Mouse (Mus musculus) intestine, embryonic 16.5 days (tissue): ENCODE measurements around the gene Myl6b. TPM values are rescaled to one million over a fixed set of nuclear protein-coding genes. Genes with fewer than 3 reads are reported as not detected.

Source experiments
- ATAC-seq: fragments of 200-750 bp; cut with Nextera tagmentation; 2 replicates; pipeline ENCODE4 v1.8.0; 2017; ENCODE audit warnings: moderate TSS enrichment, moderate library complexity
- H3K27ac ChIP-seq: fragments of 300-500 bp; sonication (generic); 2 replicates; pipeline ENCODE4 v1.5.1; 2014; ENCODE audit warnings: mild to moderate bottlenecking, low read length
- H3K27me3 ChIP-seq: fragments of 300-500 bp; sonication (generic); replicated peaks from 2 replicates; pipeline ENCODE4 v1.6.1; 2014; ENCODE audit warnings: low read length, control low read depth, mixed read lengths; ENCODE audit not compliant: control insufficient read depth, insufficient read depth
- H3K36me3 ChIP-seq: fragments of 300-500 bp; sonication (generic); 2 replicates; pipeline ENCODE4 v1.6.1; 2014; ENCODE audit warnings: low read length, control low read depth; ENCODE audit not compliant: control insufficient read depth, insufficient read depth
- H3K4me1 ChIP-seq: fragments of 300-500 bp; sonication (generic); 2 replicates; pipeline ENCODE4 v1.6.1; 2014; ENCODE audit warnings: low read length, control low read depth, mixed read lengths; ENCODE audit not compliant: control insufficient read depth, insufficient read depth
- H3K4me2 ChIP-seq: fragments of 300-500 bp; sonication (generic); 2 replicates; pipeline ENCODE4 v1.6.1; 2014; ENCODE audit warnings: low read depth, low read length, control low read depth
- H3K4me3 ChIP-seq: fragments of 300-500 bp; sonication (generic); 2 replicates; pipeline ENCODE4 v1.5.1; 2014; ENCODE audit warnings: mild to moderate bottlenecking, low read length
- H3K9ac ChIP-seq: fragments of 300-500 bp; sonication (generic); 2 replicates; pipeline ENCODE4 v1.6.1; 2014; ENCODE audit warnings: low read depth, low read length
- H3K9me3 ChIP-seq: fragments of 300-500 bp; sonication (generic); 2 replicates; pipeline ENCODE4 v1.6.1; 2016; ENCODE audit warnings: low read length, control low read depth; ENCODE audit not compliant: control insufficient read depth
- WGBS: fragments of 180-500 bp; shearing (Covaris S2); extraction: QIAGEN DNeasy Blood & Tissue Kit; methylation state at CpG from one replicate; pipeline ENCODE4 v1.1.7; 2014; 5-methylcytosine and 5-hydroxymethylcytosine counted together
- polyA plus RNA-seq: library from polyadenylated mRNA; unstranded; fragments of >200 nt; fragmentation: Nextera tagmentation; extraction: Ambion mirVana; gene quantifications from 2 replicates; pipeline ENCODE4 v1.2.1, GENCODE M21; 2015

Myl6b gene
- polyA plus RNA-seq, result 2.8 TPM in 2 replicates

GRCm38 (mm10) chr10:128498590-128498989 is at the start of gene Myl6b:
Myl6b (minus strand) TSS chr10:128498685.
- Histone ChIP-seq H3K4me1 (peaks cover 14% of the 10 kb centered on the region), H3K4me2 (peak within 1 kb of the TSS; percentile 75), H3K9me3 (no peaks in the 10 kb centered on the region), H3K36me3 (no peaks in the 10 kb centered on the region), H3K9ac (peak within 1 kb of the TSS; percentile 73), H3K4me3 (peak within 1 kb of the TSS; percentile 61), H3K27ac (peak within 1 kb of the TSS; percentile 87), H3K27me3 (no peaks in the 10 kb centered on the region)
- under 1% methylated on average over 27 of the region's 27 CpGs for WGBS
- ATAC-seq, result peak; percentile 89

- peak within 1 kb of the TSS; percentile 95 for H3K27ac ChIP-seq
- ATAC-seq, result peak; percentile 90
- H3K4me2 ChIP-seq, result peak within 1 kb of the TSS; percentile 75
- H3K9me3 ChIP-seq, result no peaks in the 10 kb centered on the region
- peak within 1 kb of the TSS; percentile 84 for H3K9ac ChIP-seq
- H3K4me1 ChIP-seq, result 0 out of 2 replicates have a peak, but pooled peaks cover 4% of the 10 kb centered on the region
- 0% methylated on average over 48 of the region's 50 CpGs for WGBS
- peak within 1 kb of the TSS; percentile 72 for H3K4me3 ChIP-seq
- H3K36me3 ChIP-seq, result peaks cover 15% of the 10 kb centered on the region
- no peaks in the 10 kb centered on the region for H3K27me3 ChIP-seq
Measured at GRCm38 (mm10) chr10:128547361-128548032, 49.0 kb upstream of the Myl6b start, which contains the start of gene Zc3h10. Zc3h10 (minus strand) TSS chr10:128547774.

- Histone ChIP-seq H3K9me3 (no peaks in the 10 kb centered on the region), H3K9ac (peak overlapping the region; percentile 77), H3K27me3 (no peaks in the 10 kb centered on the region), H3K4me1 (0 out of 2 replicates have a peak, but pooled peaks cover 4% of the 10 kb centered on the region), H3K4me3 (peak overlapping the region; percentile 72), H3K4me2 (peak overlapping the region; percentile 75), H3K27ac (peak overlapping the region; percentile 92), H3K36me3 (peaks cover 15% of the 10 kb centered on the region)
- WGBS, result 19% methylated on average over 7 of the region's 7 CpGs
- ATAC-seq, result no peak
Measured at GRCm38 (mm10) chr10:128546787-128547186, 48.3 kb upstream of the Myl6b start.

DNA sequence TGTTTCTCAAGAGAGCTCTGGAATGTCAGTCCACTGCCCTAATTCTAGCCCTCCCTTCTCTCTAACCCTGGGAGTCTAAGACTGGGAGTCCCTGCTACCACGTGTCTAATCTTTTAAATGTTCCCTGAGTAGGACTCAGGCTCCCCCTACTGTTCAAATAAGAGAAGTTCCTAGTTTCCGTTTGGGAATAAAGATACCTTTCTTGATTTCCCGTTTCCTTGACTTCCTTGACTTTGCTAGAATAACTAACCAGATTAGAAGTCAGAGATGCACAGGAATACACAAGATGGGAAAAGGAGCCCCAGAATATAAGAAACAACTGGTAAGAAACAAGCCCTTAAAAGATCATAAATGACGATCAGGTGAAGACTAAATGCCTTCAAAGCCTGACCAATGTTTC is 47.9 kb upstream of the Myl6b start:
- ATAC-seq, result no peak
- no peaks in the 10 kb centered on the region for H3K9me3 ChIP-seq
- 8% methylated on average over 4 of the region's 4 CpGs for WGBS
- peak overlapping the region; percentile 72 for H3K4me3 ChIP-seq
- H3K27me3 ChIP-seq, result no peaks in the 10 kb centered on the region
- peaks cover 15% of the 10 kb centered on the region for H3K36me3 ChIP-seq
- H3K4me2 ChIP-seq, result peak overlapping the region; percentile 75
- 0 out of 2 replicates have a peak, but pooled peaks cover 4% of the 10 kb centered on the region for H3K4me1 ChIP-seq
- H3K9ac ChIP-seq, result peak overlapping the region; percentile 77
- H3K27ac ChIP-seq, result peak overlapping the region; percentile 92

- H3K27ac ChIP-seq, result no peak overlapping the region
- H3K4me3 ChIP-seq, result no peak overlapping the region
Measured at GRCm38 (mm10) chr10:128545570-128545898, 47.0 kb upstream of the Myl6b start.

GRCm38 (mm10) chr10:128544674-128545569 is 46.4 kb upstream of the Myl6b start:
- no peak for ATAC-seq
- no peak overlapping the region for H3K27ac ChIP-seq
- no peak overlapping the region for H3K9ac ChIP-seq
- H3K4me1 ChIP-seq, result 0 out of 2 replicates have a peak, but pooled peaks cover 4% of the 10 kb centered on the region
- H3K4me2 ChIP-seq, result no peak overlapping the region
- WGBS, result 92% methylated on average over 37 of the region's 37 CpGs
- H3K36me3 ChIP-seq, result peaks cover 15% of the 10 kb centered on the region
- no peaks in the 10 kb centered on the region for H3K9me3 ChIP-seq
- H3K4me3 ChIP-seq, result no peak overlapping the region
- no peaks in the 10 kb centered on the region for H3K27me3 ChIP-seq

More at GRCm38 (mm10) chr10:128545570-128545898, 47.0 kb upstream of the Myl6b start:
- ATAC-seq, result no peak
- Histone ChIP-seq H3K9me3 (no peaks in the 10 kb centered on the region), H3K9ac (no peak overlapping the region), H3K4me2 (no peak overlapping the region), H3K27me3 (no peaks in the 10 kb centered on the region), H3K36me3 (peaks cover 15% of the 10 kb centered on the region), H3K4me1 (0 out of 2 replicates have a peak, but pooled peaks cover 4% of the 10 kb centered on the region)
- WGBS, result 88% methylated on average over 3 of the region's 3 CpGs

- peaks cover 15% of the 10 kb centered on the region for H3K36me3 ChIP-seq
- H3K9me3 ChIP-seq, result no peaks in the 10 kb centered on the region
- H3K4me1 ChIP-seq, result 0 out of 2 replicates have a peak, but pooled peaks cover 4% of the 10 kb centered on the region
- H3K27me3 ChIP-seq, result no peaks in the 10 kb centered on the region
- H3K9ac ChIP-seq, result peak overlapping the region; percentile 30; the same call in 1 of the 2 replicates
- no peak for ATAC-seq
- H3K4me2 ChIP-seq, result no peak overlapping the region
- H3K4me3 ChIP-seq, result no peak overlapping the region
- 97% methylated on average over 15 of the region's 15 CpGs for WGBS
- no peak overlapping the region for H3K27ac ChIP-seq
Measured at GRCm38 (mm10) chr10:128544151-128544657, 45.7 kb upstream of the Myl6b start.

DNA sequence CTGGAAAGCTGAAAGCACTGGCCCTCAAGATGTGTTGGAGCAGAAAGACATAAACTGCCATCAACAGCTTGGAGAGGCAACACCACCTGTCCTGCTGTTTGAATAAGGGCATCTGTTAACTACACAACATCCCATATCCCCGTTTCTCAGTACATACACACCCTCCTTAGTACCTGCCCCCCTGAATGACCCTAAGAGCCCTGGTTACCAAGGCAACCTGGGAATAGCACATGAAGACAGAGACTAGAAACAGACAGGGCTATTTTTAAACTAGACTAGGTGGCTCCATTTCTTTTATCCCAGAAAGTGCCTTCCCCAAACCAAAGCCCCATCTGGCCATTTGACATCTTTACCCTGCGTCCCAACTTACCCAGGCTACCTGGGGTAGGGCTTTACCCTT is 44.6 kb upstream of the Myl6b start:
- H3K4me3 ChIP-seq, result no peak overlapping the region
- H3K36me3 ChIP-seq, result peaks cover 15% of the 10 kb centered on the region
- H3K27ac ChIP-seq, result no peak overlapping the region
- no peak overlapping the region for H3K9ac ChIP-seq
- ATAC-seq, result no peak
- WGBS, result 54% methylated on average over 2 of the region's 2 CpGs
- H3K4me2 ChIP-seq, result no peak overlapping the region
- no peaks in the 10 kb centered on the region for H3K27me3 ChIP-seq
- H3K4me1 ChIP-seq, result 0 out of 2 replicates have a peak, but pooled peaks cover 4% of the 10 kb centered on the region
- H3K9me3 ChIP-seq, result no peaks in the 10 kb centered on the region

- Histone ChIP-seq H3K4me1 (no peaks in the 10 kb centered on the region), H3K36me3 (no peaks in the 10 kb centered on the region), H3K4me2 (no peak overlapping the region), H3K27me3 (no peaks in the 10 kb centered on the region), H3K9ac (no peak overlapping the region), H3K9me3 (no peaks in the 10 kb centered on the region), H3K27ac (no peak overlapping the region), H3K4me3 (no peak overlapping the region)
- ATAC-seq, result no peak
- WGBS, result 100% methylated on average over 1 of the region's 1 CpGs
Measured at GRCm38 (mm10) chr10:128538340-128538870, 39.9 kb upstream of the Myl6b start.
